Mouse (Mus musculus): ENCODE measurements around the gene Gtf2ird1. TPM values are rescaled to one million over a fixed set of nuclear protein-coding genes. Genes with fewer than 3 reads are reported as not detected.

The Gtf2ird1 gene
- polyA plus RNA-seq, 1 experiment, result 22.4 TPM

GRCm38 (mm10) chr5:134466296-134467029 is 9.9 kb upstream of the Gtf2ird1 start:
- Histone ChIP-seq H3K4me3 (ENCODE audit: insufficient read depth, low read depth, low read length) (no peak overlapping the region), H3K36me3 (ENCODE audit: control insufficient read depth, insufficient read depth, low read length) (no peaks in the 10 kb centered on the region), H3K27me3 (replicated peaks; ENCODE audit: control insufficient read depth, insufficient read depth, low read length) (no peaks in the 10 kb centered on the region), H3K4me1 (ENCODE audit: control insufficient read depth, insufficient read depth, low read length) (no peaks in the 10 kb centered on the region), H3K27ac (ENCODE audit: insufficient read depth, low read depth, low read length) (no peak overlapping the region)
- 51% methylated on average over 21 of the region's 21 CpGs for WGBS
- TF ChIP-seq CTCF (conservative IDR thresholded peaks at IDR 0.05; ENCODE audit: insufficient read depth, insufficient read length, low read depth, low read length), result no peak
- TF ChIP-seq POLR2A (IDR thresholded peaks at IDR 0.05; ENCODE audit: low read depth, low read length), result no peak
- DNase-seq, result no peak

GRCm38 (mm10) chr5:134465197-134465596 is 8.7 kb upstream of the Gtf2ird1 start:
- TF ChIP-seq CTCF (conservative IDR thresholded peaks at IDR 0.05; ENCODE audit: insufficient read depth, insufficient read length, low read depth, low read length) (no peak), POLR2A (IDR thresholded peaks at IDR 0.05; ENCODE audit: low read depth, low read length) (no peak)
- H3K4me1 ChIP-seq (ENCODE audit: control insufficient read depth, insufficient read depth, low read length), result no peaks in the 10 kb centered on the region
- H3K27ac ChIP-seq (ENCODE audit: insufficient read depth, low read depth, low read length), result no peak overlapping the region
- no peak for DNase-seq
- no peaks in the 10 kb centered on the region for H3K36me3 ChIP-seq (ENCODE audit: control insufficient read depth, insufficient read depth, low read length)
- no peak overlapping the region for H3K4me3 ChIP-seq (ENCODE audit: insufficient read depth, low read depth, low read length)
- no peaks in the 10 kb centered on the region for H3K27me3 ChIP-seq (replicated peaks; ENCODE audit: control insufficient read depth, insufficient read depth, low read length)
- 96% methylated on average over 1 of the region's 1 CpGs for WGBS

GRCm38 (mm10) chr5:134464225-134464624 is 7.7 kb upstream of the Gtf2ird1 start:
- H3K27me3 ChIP-seq (replicated peaks; ENCODE audit: control insufficient read depth, insufficient read depth, low read length), result no peaks in the 10 kb centered on the region
- no peaks in the 10 kb centered on the region for H3K4me1 ChIP-seq (ENCODE audit: control insufficient read depth, insufficient read depth, low read length)
- no peaks in the 10 kb centered on the region for H3K36me3 ChIP-seq (ENCODE audit: control insufficient read depth, insufficient read depth, low read length)
- TF ChIP-seq POLR2A (IDR thresholded peaks at IDR 0.05; ENCODE audit: low read depth, low read length), result no peak
- no peak for TF ChIP-seq CTCF (conservative IDR thresholded peaks at IDR 0.05; ENCODE audit: insufficient read depth, insufficient read length, low read depth, low read length)
- DNase-seq, result no peak
- H3K4me3 ChIP-seq (ENCODE audit: insufficient read depth, low read depth, low read length), result no peak overlapping the region
- no peak overlapping the region for H3K27ac ChIP-seq (ENCODE audit: insufficient read depth, low read depth, low read length)
- WGBS, result 84% methylated on average over 5 of the region's 5 CpGs

GRCm38 (mm10) chr5:134462731-134463130 is 6.2 kb upstream of the Gtf2ird1 start:
- 87% methylated on average over 8 of the region's 8 CpGs for WGBS
- no peaks in the 10 kb centered on the region for H3K27me3 ChIP-seq (replicated peaks; ENCODE audit: control insufficient read depth, insufficient read depth, low read length)
- TF ChIP-seq POLR2A (IDR thresholded peaks at IDR 0.05; ENCODE audit: low read depth, low read length) (no peak), CTCF (conservative IDR thresholded peaks at IDR 0.05; ENCODE audit: insufficient read depth, insufficient read length, low read depth, low read length) (no peak)

GRCm38 (mm10) chr5:134462316-134462715 is 5.8 kb upstream of the Gtf2ird1 start:
- no peaks in the 10 kb centered on the region for H3K36me3 ChIP-seq (ENCODE audit: control insufficient read depth, insufficient read depth, low read length)
- WGBS, result 85% methylated on average over 2 of the region's 2 CpGs

More at GRCm38 (mm10) chr5:134462731-134463130, 6.2 kb upstream of the Gtf2ird1 start:
- Histone ChIP-seq H3K4me1 (ENCODE audit: control insufficient read depth, insufficient read depth, low read length) (no peaks in the 10 kb centered on the region), H3K27ac (ENCODE audit: insufficient read depth, low read depth, low read length) (no peak overlapping the region), H3K36me3 (ENCODE audit: control insufficient read depth, insufficient read depth, low read length) (no peaks in the 10 kb centered on the region), H3K4me3 (ENCODE audit: insufficient read depth, low read depth, low read length) (no peak overlapping the region)
- DNase-seq, result no peak

GRCm38 (mm10) chr5:134460546-134460945 is 4.0 kb upstream of the Gtf2ird1 start:
- Histone ChIP-seq H3K4me3 (ENCODE audit: insufficient read depth, low read depth, low read length) (no peak overlapping the region), H3K36me3 (ENCODE audit: control insufficient read depth, insufficient read depth, low read length) (no peaks in the 10 kb centered on the region), H3K4me1 (ENCODE audit: control insufficient read depth, insufficient read depth, low read length) (no peaks in the 10 kb centered on the region), H3K27me3 (replicated peaks; ENCODE audit: control insufficient read depth, insufficient read depth, low read length) (no peaks in the 10 kb centered on the region), H3K27ac (ENCODE audit: insufficient read depth, low read depth, low read length) (no peak overlapping the region)
- 98% methylated on average over 4 of the region's 4 CpGs for WGBS
- DNase-seq, result no peak
- TF ChIP-seq POLR2A (IDR thresholded peaks at IDR 0.05; ENCODE audit: low read depth, low read length) (no peak), CTCF (conservative IDR thresholded peaks at IDR 0.05; ENCODE audit: insufficient read depth, insufficient read length, low read depth, low read length) (no peak)

More at GRCm38 (mm10) chr5:134462316-134462715, 5.8 kb upstream of the Gtf2ird1 start:
- Histone ChIP-seq H3K4me1 (ENCODE audit: control insufficient read depth, insufficient read depth, low read length) (no peaks in the 10 kb centered on the region), H3K27ac (ENCODE audit: insufficient read depth, low read depth, low read length) (no peak overlapping the region), H3K27me3 (replicated peaks; ENCODE audit: control insufficient read depth, insufficient read depth, low read length) (no peaks in the 10 kb centered on the region), H3K4me3 (ENCODE audit: insufficient read depth, low read depth, low read length) (no peak overlapping the region)
- TF ChIP-seq CTCF (conservative IDR thresholded peaks at IDR 0.05; ENCODE audit: insufficient read depth, insufficient read length, low read depth, low read length) (no peak), POLR2A (IDR thresholded peaks at IDR 0.05; ENCODE audit: low read depth, low read length) (no peak)
- DNase-seq, result no peak

- TF ChIP-seq POLR2A (IDR thresholded peaks at IDR 0.05; ENCODE audit: low read depth, low read length) (no peak), CTCF (conservative IDR thresholded peaks at IDR 0.05; ENCODE audit: insufficient read depth, insufficient read length, low read depth, low read length) (no peak)
- Histone ChIP-seq H3K4me1 (ENCODE audit: control insufficient read depth, insufficient read depth, low read length) (peaks cover 2% of the 10 kb centered on the region; the same call in 1 of the 2 replicates), H3K36me3 (ENCODE audit: control insufficient read depth, insufficient read depth, low read length) (no peaks in the 10 kb centered on the region), H3K27ac (ENCODE audit: insufficient read depth, low read depth, low read length) (no peak overlapping the region), H3K4me3 (ENCODE audit: insufficient read depth, low read depth, low read length) (no peak overlapping the region), H3K27me3 (replicated peaks; ENCODE audit: control insufficient read depth, insufficient read depth, low read length) (no peaks in the 10 kb centered on the region)
- WGBS, result 91% methylated on average over 7 of the region's 7 CpGs
- no peak for DNase-seq
Observed at GRCm38 (mm10) chr5:134459096-134459495, 2.6 kb upstream of the Gtf2ird1 start.
